Mouse (Mus musculus): ENCODE measurements around the gene Taok2.

GRCm38 (mm10) chr7:126897390-126898101 lies 13.0 kb upstream of the Taok2 start:
- TF ChIP-seq POLR2A (IDR thresholded peaks at IDR 0.05; ENCODE audit: borderline replicate concordance, insufficient read depth, low read length) (no peak), CTCF (IDR thresholded peaks at IDR 0.05; ENCODE audit: borderline replicate concordance, insufficient read depth, low read depth, low read length) (no peak)

All from cerebellum, adult 2 months (tissue).